Mouse (Mus musculus): ENCODE measurements around the gene Ninj2. TPM values are rescaled to one million over a fixed set of nuclear protein-coding genes. Genes with fewer than 3 reads are reported as not detected.
"Not testable (repeated sequence)": the region's sequence is repeated elsewhere in the genome, so short reads cannot be mapped to it uniquely, and the experiment has no call there.

The Ninj2 gene
- polyA plus RNA-seq, 1 experiment from 2014 or later, result not detected

- H3K27me3 ChIP-seq (ENCODE audit: control insufficient read depth, insufficient read depth, low read length); H3K36me3 ChIP-seq (ENCODE audit: control insufficient read depth, insufficient read depth, low read length); H3K4me2 ChIP-seq (ENCODE audit: low read depth, low read length); H3K9ac ChIP-seq (ENCODE audit: low read length); H3K4me3 ChIP-seq (replicated peaks; ENCODE audit: low read length); H3K4me1 ChIP-seq (ENCODE audit: control insufficient read depth, insufficient read depth, low read length); H3K9me3 ChIP-seq (replicated peaks; ENCODE audit: control insufficient read depth, low read length); ATAC-seq (ENCODE audit: insufficient read depth, low FRiP score); H3K27ac ChIP-seq (ENCODE audit: low read length): not testable (repeated sequence)
- 90% methylated on average over 6 of the region's 8 CpGs for WGBS
Measured at GRCm38 (mm10) chr6:120087041-120087440, 6.1 kb upstream of the Ninj2 start.

DNA sequence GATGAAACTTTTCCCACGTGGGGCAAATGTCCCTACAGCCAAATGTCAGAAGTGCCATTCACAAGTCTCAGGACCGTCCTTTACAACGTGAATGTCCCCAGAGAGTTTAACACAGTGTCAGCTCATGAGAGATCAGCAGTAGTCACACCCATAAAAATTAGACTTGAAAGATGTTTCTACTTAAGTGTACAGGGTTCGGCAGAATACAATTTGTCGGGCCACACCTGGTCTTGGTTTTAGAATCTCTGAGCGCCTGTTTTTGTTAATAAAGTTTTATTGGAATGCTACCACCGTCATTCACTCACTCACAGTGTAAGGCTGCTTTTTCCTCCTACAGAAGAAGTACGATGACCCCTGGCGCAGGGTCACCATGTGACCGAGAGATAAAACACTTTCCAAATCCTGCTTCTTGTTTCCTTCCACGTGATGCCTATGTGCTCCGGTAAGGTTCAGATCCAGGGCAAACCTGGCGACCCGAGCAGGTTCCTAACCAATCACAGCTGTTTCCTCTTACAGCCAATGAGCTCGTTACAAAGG, 2.4 kb upstream of the Ninj2 start:
- H3K4me3 ChIP-seq (replicated peaks; ENCODE audit: low read length), result no peak overlapping the region
- no peak for ATAC-seq (ENCODE audit: insufficient read depth, low FRiP score)
- WGBS, result 53% methylated on average over 15 of the region's 15 CpGs
- no peak overlapping the region for H3K9ac ChIP-seq (ENCODE audit: low read length)
- H3K4me2 ChIP-seq (ENCODE audit: low read depth, low read length), result no peak overlapping the region
- H3K27ac ChIP-seq (ENCODE audit: low read length), result no peak overlapping the region
- no peaks in the 10 kb centered on the region for H3K27me3 ChIP-seq (ENCODE audit: control insufficient read depth, insufficient read depth, low read length)
- H3K9me3 ChIP-seq (replicated peaks; ENCODE audit: control insufficient read depth, low read length), result no peaks in the 10 kb centered on the region
- H3K36me3 ChIP-seq (ENCODE audit: control insufficient read depth, insufficient read depth, low read length), result no peaks in the 10 kb centered on the region
- H3K4me1 ChIP-seq (ENCODE audit: control insufficient read depth, insufficient read depth, low read length), result no peaks in the 10 kb centered on the region

GRCm38 (mm10) chr6:120091956-120092355, 1.2 kb upstream of the Ninj2 start:
- 77% methylated on average over 4 of the region's 4 CpGs for WGBS
- no peaks in the 10 kb centered on the region for H3K27me3 ChIP-seq (ENCODE audit: control insufficient read depth, insufficient read depth, low read length)
- H3K27ac ChIP-seq (ENCODE audit: low read length), result no peak overlapping the region
- no peaks in the 10 kb centered on the region for H3K36me3 ChIP-seq (ENCODE audit: control insufficient read depth, insufficient read depth, low read length)
- H3K9me3 ChIP-seq (replicated peaks; ENCODE audit: control insufficient read depth, low read length), result no peaks in the 10 kb centered on the region
- H3K4me2 ChIP-seq (ENCODE audit: low read depth, low read length), result no peak overlapping the region
- no peak overlapping the region for H3K4me3 ChIP-seq (replicated peaks; ENCODE audit: low read length)
- H3K9ac ChIP-seq (ENCODE audit: low read length), result no peak overlapping the region
- no peak for ATAC-seq (ENCODE audit: insufficient read depth, low FRiP score)
- no peaks in the 10 kb centered on the region for H3K4me1 ChIP-seq (ENCODE audit: control insufficient read depth, insufficient read depth, low read length)

GRCm38 (mm10) chr6:120094091-120094776, 1.1 kb downstream of the Ninj2 start:
- no peak for ATAC-seq (ENCODE audit: insufficient read depth, low FRiP score)
- H3K27me3 ChIP-seq (ENCODE audit: control insufficient read depth, insufficient read depth, low read length), result no peaks in the 10 kb centered on the region
- H3K9me3 ChIP-seq (replicated peaks; ENCODE audit: control insufficient read depth, low read length), result no peaks in the 10 kb centered on the region
- H3K9ac ChIP-seq (ENCODE audit: low read length), result no peak overlapping the region
- 82% methylated on average over 9 of the region's 9 CpGs for WGBS
- no peaks in the 10 kb centered on the region for H3K36me3 ChIP-seq (ENCODE audit: control insufficient read depth, insufficient read depth, low read length)
- no peak overlapping the region for H3K4me3 ChIP-seq (replicated peaks; ENCODE audit: low read length)
- H3K4me2 ChIP-seq (ENCODE audit: low read depth, low read length), result no peak overlapping the region
- H3K4me1 ChIP-seq (ENCODE audit: control insufficient read depth, insufficient read depth, low read length), result no peaks in the 10 kb centered on the region
- no peak overlapping the region for H3K27ac ChIP-seq (ENCODE audit: low read length)

- Histone ChIP-seq H3K27me3 (ENCODE audit: control insufficient read depth, insufficient read depth, low read length) (no peaks in the 10 kb centered on the region), H3K4me1 (ENCODE audit: control insufficient read depth, insufficient read depth, low read length) (no peaks in the 10 kb centered on the region), H3K27ac (ENCODE audit: low read length) (no peak overlapping the region), H3K9ac (ENCODE audit: low read length) (no peak overlapping the region), H3K36me3 (ENCODE audit: control insufficient read depth, insufficient read depth, low read length) (no peaks in the 10 kb centered on the region), H3K4me2 (ENCODE audit: low read depth, low read length) (no peak overlapping the region), H3K9me3 (replicated peaks; ENCODE audit: control insufficient read depth, low read length) (no peaks in the 10 kb centered on the region), H3K4me3 (replicated peaks; ENCODE audit: low read length) (no peak overlapping the region)
- WGBS, result 79% methylated on average over 5 of the region's 5 CpGs
- no peak for ATAC-seq (ENCODE audit: insufficient read depth, low FRiP score)
Measured at GRCm38 (mm10) chr6:120095096-120095495, 1.9 kb downstream of the Ninj2 start.

- no peak for ATAC-seq (ENCODE audit: insufficient read depth, low FRiP score)
- Histone ChIP-seq H3K27me3 (ENCODE audit: control insufficient read depth, insufficient read depth, low read length) (no peaks in the 10 kb centered on the region), H3K36me3 (ENCODE audit: control insufficient read depth, insufficient read depth, low read length) (no peaks in the 10 kb centered on the region), H3K9me3 (replicated peaks; ENCODE audit: control insufficient read depth, low read length) (no peaks in the 10 kb centered on the region), H3K4me1 (ENCODE audit: control insufficient read depth, insufficient read depth, low read length) (no peaks in the 10 kb centered on the region), H3K4me2 (ENCODE audit: low read depth, low read length) (no peak overlapping the region), H3K27ac (ENCODE audit: low read length) (no peak overlapping the region), H3K4me3 (replicated peaks; ENCODE audit: low read length) (no peak overlapping the region), H3K9ac (ENCODE audit: low read length) (no peak overlapping the region)
- 92% methylated on average over 1 of the region's 1 CpGs for WGBS
Measured at GRCm38 (mm10) chr6:120095501-120095900, 2.4 kb downstream of the Ninj2 start.

GRCm38 (mm10) chr6:120099392-120099791, 6.2 kb downstream of the Ninj2 start:
- Histone ChIP-seq H3K4me2 (ENCODE audit: low read depth, low read length) (no peak overlapping the region), H3K36me3 (ENCODE audit: control insufficient read depth, insufficient read depth, low read length) (no peaks in the 10 kb centered on the region), H3K27ac (ENCODE audit: low read length) (no peak overlapping the region), H3K9ac (ENCODE audit: low read length) (no peak overlapping the region), H3K4me1 (ENCODE audit: control insufficient read depth, insufficient read depth, low read length) (no peaks in the 10 kb centered on the region), H3K27me3 (ENCODE audit: control insufficient read depth, insufficient read depth, low read length) (no peaks in the 10 kb centered on the region), H3K9me3 (replicated peaks; ENCODE audit: control insufficient read depth, low read length) (no peaks in the 10 kb centered on the region), H3K4me3 (replicated peaks; ENCODE audit: low read length) (no peak overlapping the region)
- 64% methylated on average over 5 of the region's 5 CpGs for WGBS
- ATAC-seq (ENCODE audit: insufficient read depth, low FRiP score), result no peak

- H3K4me3 ChIP-seq (replicated peaks; ENCODE audit: low read length), result no peak overlapping the region
- H3K36me3 ChIP-seq (ENCODE audit: control insufficient read depth, insufficient read depth, low read length), result no peaks in the 10 kb centered on the region
- H3K27me3 ChIP-seq (ENCODE audit: control insufficient read depth, insufficient read depth, low read length), result no peaks in the 10 kb centered on the region
- H3K9ac ChIP-seq (ENCODE audit: low read length), result no peak overlapping the region
- H3K9me3 ChIP-seq (replicated peaks; ENCODE audit: control insufficient read depth, low read length), result no peaks in the 10 kb centered on the region
- ATAC-seq (ENCODE audit: insufficient read depth, low FRiP score), result no peak
- no peaks in the 10 kb centered on the region for H3K4me1 ChIP-seq (ENCODE audit: control insufficient read depth, insufficient read depth, low read length)
- WGBS, result 82% methylated on average over 12 of the region's 12 CpGs
- no peak overlapping the region for H3K4me2 ChIP-seq (ENCODE audit: low read depth, low read length)
- H3K27ac ChIP-seq (ENCODE audit: low read length), result no peak overlapping the region
Measured at GRCm38 (mm10) chr6:120101221-120101620, 8.1 kb downstream of the Ninj2 start.

DNA sequence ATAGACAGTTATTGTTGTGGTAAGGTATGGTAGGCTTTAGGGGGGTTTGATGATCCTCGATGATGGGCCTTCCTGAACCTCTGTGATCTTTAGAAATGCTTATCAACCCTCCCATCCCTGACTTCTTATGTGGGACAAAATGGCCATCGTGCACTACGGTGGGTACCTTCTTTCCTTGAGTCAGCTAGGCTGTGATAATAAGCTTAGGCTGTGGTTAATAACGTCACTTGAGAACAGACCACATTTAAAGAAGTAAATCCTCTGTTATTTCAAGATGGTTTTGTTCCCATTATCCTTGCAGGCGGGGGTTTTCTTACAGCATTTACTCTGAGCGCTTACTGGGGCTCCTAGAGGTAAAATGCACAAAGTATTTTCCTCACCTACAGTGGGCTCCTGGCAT, 8.8 kb downstream of the Ninj2 start:
- ATAC-seq (ENCODE audit: insufficient read depth, low FRiP score), result no peak

More for the DNA sequence above, 8.8 kb downstream of the Ninj2 start:
- H3K4me2 ChIP-seq (ENCODE audit: low read depth, low read length), result no peak overlapping the region
- no peaks in the 10 kb centered on the region for H3K27me3 ChIP-seq (ENCODE audit: control insufficient read depth, insufficient read depth, low read length)
- 83% methylated on average over 6 of the region's 6 CpGs for WGBS
- no peak overlapping the region for H3K9ac ChIP-seq (ENCODE audit: low read length)
- H3K36me3 ChIP-seq (ENCODE audit: control insufficient read depth, insufficient read depth, low read length), result no peaks in the 10 kb centered on the region
- no peaks in the 10 kb centered on the region for H3K9me3 ChIP-seq (replicated peaks; ENCODE audit: control insufficient read depth, low read length)
- H3K27ac ChIP-seq (ENCODE audit: low read length), result no peak overlapping the region
- H3K4me1 ChIP-seq (ENCODE audit: control insufficient read depth, insufficient read depth, low read length), result no peaks in the 10 kb centered on the region
- H3K4me3 ChIP-seq (replicated peaks; ENCODE audit: low read length), result no peak overlapping the region

Data from stomach, embryonic 16.5 days (tissue).